Mouse (Mus musculus) C2C12 (cell line): ENCODE measurements at regions not wholly inside any gene's neighbourhood (a gene's known extent, or its start where the extent isn't known, plus 50 kb on each side); places are given as distances from the start of the nearest gene placed in this dataset.

Experiments used
- H3K27me3 ChIP-seq: one replicate; pipeline ENCODE4 v1.6.1; 2011; ENCODE audit not compliant: control insufficient read depth, insufficient read depth, insufficient read length
- H3K36me3 ChIP-seq: one replicate; pipeline ENCODE4 v1.6.1; 2011; ENCODE audit not compliant: control insufficient read depth, insufficient read depth
- H3K4me3 ChIP-seq: one replicate; pipeline ENCODE4 v1.5.1; 2011; ENCODE audit warnings: mild to moderate bottlenecking, control low read depth; ENCODE audit not compliant: poor library complexity, insufficient read depth, severe bottlenecking
- H3K79me2 ChIP-seq: one replicate; pipeline ENCODE4 v1.6.1; 2011; ENCODE audit not compliant: control insufficient read depth, insufficient read depth
- H3K79me3 ChIP-seq: one replicate; pipeline ENCODE4 v1.6.1; 2011; ENCODE audit warnings: low read depth, control low read depth
- H3ac ChIP-seq: one replicate; pipeline ENCODE3; 2011; ENCODE audit warnings: low read depth; ENCODE audit not compliant: control insufficient read depth, insufficient read length
- CEBPB ChIP-seq: IDR thresholded peaks from one replicate; pipeline ENCODE4 v1.6.1; 2011; ENCODE audit warnings: low read depth, mild to moderate bottlenecking, control low read depth, moderate library complexity
- CTCF ChIP-seq: IDR thresholded peaks from one replicate; pipeline ENCODE4 v1.5.1; 2011; ENCODE audit not compliant: control insufficient read depth, insufficient read depth, insufficient read length
- FOSL1 ChIP-seq: IDR thresholded peaks from one replicate; pipeline ENCODE4 v1.8.0; 2011; ENCODE audit warnings: mild to moderate bottlenecking, low read length; ENCODE audit not compliant: poor library complexity, insufficient read depth, severe bottlenecking
- MAX ChIP-seq: IDR thresholded peaks from one replicate; pipeline ENCODE4 v1.6.1; 2011; ENCODE audit warnings: mild to moderate bottlenecking, control low read depth
- MYOD1 ChIP-seq: IDR thresholded peaks from one replicate; pipeline ENCODE4 v1.6.1; 2011; ENCODE audit warnings: low read depth; ENCODE audit not compliant: control insufficient read depth, insufficient read length
- MYOG ChIP-seq: IDR thresholded peaks from one replicate; pipeline ENCODE4 v1.6.1; 2011; ENCODE audit not compliant: control insufficient read depth, insufficient read length; ENCODE audit errors: extremely low read depth
- USF1 ChIP-seq: IDR thresholded peaks from one replicate; pipeline ENCODE4 v1.6.1; 2011; ENCODE audit warnings: low read depth, mild to moderate bottlenecking, control low read depth, moderate library complexity

GRCm38 (mm10) chr2:171676083-171676482 is 367.2 kb downstream of the Cbln4 start:
- no peaks in the 10 kb centered on the region for H3K79me3 ChIP-seq

GRCm38 (mm10) chr2:171675411-171675810 is 367.9 kb downstream of the Cbln4 start:
- Histone ChIP-seq H3ac (no peak overlapping the region), H3K27me3 (no peaks in the 10 kb centered on the region), H3K36me3 (no peaks in the 10 kb centered on the region), H3K79me3 (no peaks in the 10 kb centered on the region), H3K4me3 (no peak overlapping the region), H3K79me2 (no peaks in the 10 kb centered on the region)
- no peak for TF ChIP-seq MAX
- TF ChIP-seq MYOG, result no peak
- TF ChIP-seq FOSL1, result no peak
- TF ChIP-seq CEBPB, result no peak
- no peak for TF ChIP-seq USF1
- TF ChIP-seq CTCF, result no peak
- TF ChIP-seq MYOD1, result no peak

More at GRCm38 (mm10) chr2:171676083-171676482, 367.2 kb downstream of the Cbln4 start:
- no peaks in the 10 kb centered on the region for H3K79me2 ChIP-seq
- H3K36me3 ChIP-seq, result no peaks in the 10 kb centered on the region
- no peaks in the 10 kb centered on the region for H3K27me3 ChIP-seq
- H3K4me3 ChIP-seq, result no peak overlapping the region
- no peak overlapping the region for H3ac ChIP-seq
- TF ChIP-seq CTCF (no peak), MYOD1 (no peak), MAX (no peak), CEBPB (no peak), FOSL1 (no peak), MYOG (no peak), USF1 (no peak)

GRCm38 (mm10) chr2:171670945-171671547 is 372.2 kb downstream of the Cbln4 start:
- no peak overlapping the region for H3ac ChIP-seq
- no peaks in the 10 kb centered on the region for H3K27me3 ChIP-seq
- TF ChIP-seq MYOG (no peak), CEBPB (no peak), USF1 (no peak), MAX (no peak), MYOD1 (no peak), FOSL1 (no peak), CTCF (no peak)
- H3K79me2 ChIP-seq, result no peaks in the 10 kb centered on the region
- H3K4me3 ChIP-seq, result no peak overlapping the region
- no peaks in the 10 kb centered on the region for H3K36me3 ChIP-seq
- no peaks in the 10 kb centered on the region for H3K79me3 ChIP-seq

GRCm38 (mm10) chr2:171668791-171669645 is 374.2 kb downstream of the Cbln4 start:
- Histone ChIP-seq H3ac (no peak overlapping the region), H3K36me3 (no peaks in the 10 kb centered on the region), H3K27me3 (no peaks in the 10 kb centered on the region), H3K79me3 (no peaks in the 10 kb centered on the region), H3K79me2 (no peaks in the 10 kb centered on the region), H3K4me3 (no peak overlapping the region)
- no peak for TF ChIP-seq MYOD1
- TF ChIP-seq MYOG, result no peak
- TF ChIP-seq MAX, result no peak
- TF ChIP-seq FOSL1, result no peak
- TF ChIP-seq CEBPB, result no peak
- TF ChIP-seq USF1, result no peak
- TF ChIP-seq CTCF, result no peak

- no peaks in the 10 kb centered on the region for H3K36me3 ChIP-seq
- no peak overlapping the region for H3K4me3 ChIP-seq
- H3K79me2 ChIP-seq, result no peaks in the 10 kb centered on the region
- no peak for TF ChIP-seq CEBPB
- no peak for TF ChIP-seq MYOG
- TF ChIP-seq CTCF, result no peak
- no peak for TF ChIP-seq FOSL1
- TF ChIP-seq MAX, result no peak
- TF ChIP-seq MYOD1, result no peak
- no peak for TF ChIP-seq USF1
- no peak overlapping the region for H3ac ChIP-seq
- H3K27me3 ChIP-seq, result no peaks in the 10 kb centered on the region
- no peaks in the 10 kb centered on the region for H3K79me3 ChIP-seq
Observed at GRCm38 (mm10) chr2:171662571-171662970, 380.7 kb downstream of the Cbln4 start.
